Mouse (Mus musculus) adrenal gland, adult 18-20 months (tissue): ENCODE results near the gene Calml4. TPM values are rescaled to one million over a fixed set of nuclear protein-coding genes. Genes with fewer than 3 reads are reported as not detected.
A peak's percentile ranks its signal among the peaks of the same experiment; 100 is the strongest.
"Not testable (repeated sequence)": the region's sequence is repeated elsewhere in the genome, so short reads cannot be mapped to it uniquely, and the experiment has no call there.

Source experiments
- DNase-seq, 2 experiments: peaks; one replicate each; pipeline ENCODE4 v3.0.0; 2021 to 2022; ENCODE audit warnings: low spot score in 2 of 2
- total RNA-seq, 2 experiments: library from RNA; stranded (reverse); gene quantifications; 1 replicate in 1 of 2; 2 replicates in 1 of 2; pipeline ENCODE4 v1.2.3; 2021

The Calml4 gene
- total RNA-seq, 2 experiments from 2014 or later: 7.7 to 9.2 TPM

- no peak for DNase-seq
Measured at GRCm38 (mm10) chr9:62834906-62835305, 23.0 kb upstream of the Calml4 start.

GRCm38 (mm10) chr9:62835705-62836446, 22.0 kb upstream of the Calml4 start:
- DNase-seq: no peak

GRCm38 (mm10) chr9:62837611-62838010, 20.3 kb upstream of the Calml4 start:
- no peak for DNase-seq

- DNase-seq: no peak
Measured at GRCm38 (mm10) chr9:62838146-62838505, 19.8 kb upstream of the Calml4 start.

GRCm38 (mm10) chr9:62838506-62839171, 19.2 kb upstream of the Calml4 start, which contains the start of gene Cln6:
Gene Cln6, plus strand, starts transcription at chr9:62838785.
- DNase-seq: peak; percentile 74 to 78

GRCm38 (mm10) chr9:62839172-62839770, 18.6 kb upstream of the Calml4 start:
- DNase-seq: no peak

GRCm38 (mm10) chr9:62843356-62844024, 14.4 kb upstream of the Calml4 start:
- no peak for DNase-seq

GRCm38 (mm10) chr9:62844461-62844860, 13.4 kb upstream of the Calml4 start:
- DNase-seq: no peak

- peak; percentile 87 to 91 for DNase-seq
Measured at GRCm38 (mm10) chr9:62847694-62848093, 10.2 kb upstream of the Calml4 start.

- no peak for DNase-seq
Measured at GRCm38 (mm10) chr9:62848641-62849040, 9.2 kb upstream of the Calml4 start.

GRCm38 (mm10) chr9:62851571-62851970, 6.3 kb upstream of the Calml4 start:
- no peak for DNase-seq

GRCm38 (mm10) chr9:62854483-62854882, 3.4 kb upstream of the Calml4 start:
- no peak for DNase-seq

- no peak for DNase-seq
Measured at GRCm38 (mm10) chr9:62857216-62857615, 664 bp upstream of the Calml4 start.

- no peak for DNase-seq
Measured at GRCm38 (mm10) chr9:62858266-62859019, 563 bp downstream of the Calml4 start.

- DNase-seq: not testable (repeated sequence)
Measured at GRCm38 (mm10) chr9:62860102-62860501, 2.2 kb downstream of the Calml4 start.

- no peak for DNase-seq
Measured at GRCm38 (mm10) chr9:62860866-62861265, 3.0 kb downstream of the Calml4 start.

- not testable (repeated sequence) for DNase-seq
Measured at GRCm38 (mm10) chr9:62869236-62869635, 11.4 kb downstream of the Calml4 start.

- no peak for DNase-seq
Measured at GRCm38 (mm10) chr9:62870728-62871127, 12.8 kb downstream of the Calml4 start.

GRCm38 (mm10) chr9:62876966-62877616, 19.2 kb downstream of the Calml4 start:
- no peak for DNase-seq

GRCm38 (mm10) chr9:62877825-62878224, 19.9 kb downstream of the Calml4 start:
- no peak for DNase-seq
